Mouse (Mus musculus) right cerebral cortex, adult 18-20 months (tissue): ENCODE measurements around the gene Scn5a.

Experiments
- DNase-seq: peaks from one replicate; pipeline ENCODE4 v3.0.0; 2022; ENCODE audit warnings: mixed read lengths

The Scn5a gene

GRCm38 (mm10) chr9:119578636-119579438 is at the start of gene Scn5a:
Scn5a (minus strand) TSS chr9:119579016.
- DNase-seq = no peak

DNA sequence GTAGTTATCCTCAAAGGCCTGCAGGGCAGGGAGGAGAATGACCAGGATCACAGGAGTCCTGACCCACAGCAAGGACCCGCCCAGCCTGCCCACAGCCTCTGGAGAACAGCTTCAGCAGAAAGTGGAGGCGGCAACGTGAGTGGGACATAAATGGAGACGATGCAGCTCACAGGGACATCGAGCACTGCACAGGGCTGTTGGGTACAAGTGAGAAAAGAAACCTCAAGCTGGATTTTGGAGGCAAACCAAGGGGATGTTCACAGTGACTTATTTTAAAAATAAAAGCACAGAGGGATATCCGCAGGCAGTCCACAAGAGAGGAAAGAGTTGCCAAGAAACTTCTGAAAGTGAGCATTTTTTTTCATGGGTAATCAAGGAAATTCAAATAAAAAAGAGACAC is 48.4 kb upstream of the Scn5a start:
- peak; percentile 45 for DNase-seq

GRCm38 (mm10) chr9:119624151-119624550 is 45.3 kb upstream of the Scn5a start:
- no peak for DNase-seq

- peak; percentile 20 for DNase-seq
Observed at GRCm38 (mm10) chr9:119614798-119615197, 36.0 kb upstream of the Scn5a start.

DNA sequence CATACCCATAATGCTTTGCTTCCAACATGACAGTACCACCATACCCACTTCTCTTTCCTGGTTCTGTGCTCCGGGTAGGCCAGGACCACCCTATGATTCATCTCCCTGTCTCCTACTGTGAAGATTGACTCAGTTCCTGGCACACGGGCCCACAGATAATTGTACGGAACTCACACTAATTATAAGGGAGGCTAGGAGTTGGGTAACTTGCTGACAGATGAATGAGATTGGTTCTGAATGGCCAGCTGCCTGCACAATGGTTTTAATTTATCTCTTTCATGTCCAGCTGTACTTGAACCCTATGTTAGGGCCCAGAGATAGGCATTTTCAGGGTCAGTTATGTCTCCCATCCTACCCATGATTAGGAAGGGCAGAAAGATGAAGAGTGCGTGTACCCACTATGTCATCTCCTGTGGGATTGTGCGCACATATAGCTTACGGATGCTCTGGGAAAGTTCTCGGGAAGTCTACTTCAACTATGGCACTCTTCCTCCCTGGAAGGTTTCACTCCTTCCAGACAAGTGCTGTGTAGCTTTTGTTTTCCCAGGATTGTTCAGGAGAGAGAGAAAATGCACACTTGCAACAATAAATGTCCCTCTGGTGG is 31.8 kb upstream of the Scn5a start:
- no peak for DNase-seq

DNA sequence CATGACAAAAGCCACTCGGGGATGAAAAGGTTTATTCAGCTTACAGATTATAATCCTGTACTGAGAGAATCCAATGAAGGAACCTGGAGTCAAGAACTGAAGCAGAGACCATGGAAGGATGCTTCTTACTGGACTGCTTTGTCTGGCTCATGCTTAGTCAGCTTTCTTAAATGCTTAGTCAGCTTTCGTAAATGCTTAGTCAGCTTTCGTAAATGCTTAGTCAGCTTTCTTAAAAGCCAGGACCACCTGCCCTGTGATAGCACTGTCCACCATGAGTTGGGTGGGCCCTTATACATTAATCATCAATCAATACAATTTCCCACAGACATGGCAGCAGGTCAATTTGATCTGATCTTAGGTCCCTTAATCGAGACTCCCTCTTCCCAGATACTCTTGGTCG is 28.1 kb upstream of the Scn5a start:
- DNase-seq = no peak

DNA sequence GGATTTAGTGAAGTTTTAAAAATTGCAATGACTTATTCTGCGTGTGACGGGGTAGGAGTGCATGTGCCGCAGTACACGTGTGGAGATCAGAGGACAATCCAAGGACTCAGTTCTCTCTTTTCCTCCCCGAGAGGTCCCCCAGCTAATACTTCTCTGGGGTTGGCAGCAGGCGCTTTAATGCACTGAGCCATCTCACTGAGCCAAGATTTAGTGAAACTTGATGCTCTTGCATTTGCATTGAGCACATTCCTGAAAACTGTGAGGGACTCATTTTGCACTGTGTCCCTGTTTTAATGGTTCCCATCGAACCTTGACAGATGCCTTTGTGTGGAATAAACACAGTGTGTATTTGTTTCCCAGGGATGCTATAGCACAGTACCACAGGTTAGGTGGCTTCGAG is 25.8 kb upstream of the Scn5a start:
- no peak for DNase-seq

DNA sequence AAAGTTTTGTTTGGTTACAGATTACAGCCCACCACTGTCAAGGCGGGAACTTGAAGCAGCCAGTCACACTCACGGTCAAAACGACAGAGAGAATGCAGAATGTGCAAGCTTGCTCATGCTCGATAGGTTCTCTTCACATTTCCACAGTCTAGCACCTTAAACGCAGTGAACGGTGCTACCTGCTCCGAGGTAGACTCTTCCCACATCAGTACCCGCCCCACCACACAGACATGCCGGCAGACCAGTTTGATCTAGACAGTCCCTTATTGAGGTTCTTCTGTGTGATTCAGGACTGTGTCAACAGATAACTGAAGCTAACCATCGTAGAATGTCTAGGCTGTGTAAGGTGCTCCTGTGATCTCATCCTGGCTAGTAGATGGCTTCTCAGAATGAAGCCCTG is 19.7 kb upstream of the Scn5a start:
- DNase-seq = no peak

GRCm38 (mm10) chr9:119597332-119597731 is 18.5 kb upstream of the Scn5a start:
- no peak for DNase-seq

- DNase-seq = no peak
Observed at GRCm38 (mm10) chr9:119589592-119589991, 10.8 kb upstream of the Scn5a start.

DNA sequence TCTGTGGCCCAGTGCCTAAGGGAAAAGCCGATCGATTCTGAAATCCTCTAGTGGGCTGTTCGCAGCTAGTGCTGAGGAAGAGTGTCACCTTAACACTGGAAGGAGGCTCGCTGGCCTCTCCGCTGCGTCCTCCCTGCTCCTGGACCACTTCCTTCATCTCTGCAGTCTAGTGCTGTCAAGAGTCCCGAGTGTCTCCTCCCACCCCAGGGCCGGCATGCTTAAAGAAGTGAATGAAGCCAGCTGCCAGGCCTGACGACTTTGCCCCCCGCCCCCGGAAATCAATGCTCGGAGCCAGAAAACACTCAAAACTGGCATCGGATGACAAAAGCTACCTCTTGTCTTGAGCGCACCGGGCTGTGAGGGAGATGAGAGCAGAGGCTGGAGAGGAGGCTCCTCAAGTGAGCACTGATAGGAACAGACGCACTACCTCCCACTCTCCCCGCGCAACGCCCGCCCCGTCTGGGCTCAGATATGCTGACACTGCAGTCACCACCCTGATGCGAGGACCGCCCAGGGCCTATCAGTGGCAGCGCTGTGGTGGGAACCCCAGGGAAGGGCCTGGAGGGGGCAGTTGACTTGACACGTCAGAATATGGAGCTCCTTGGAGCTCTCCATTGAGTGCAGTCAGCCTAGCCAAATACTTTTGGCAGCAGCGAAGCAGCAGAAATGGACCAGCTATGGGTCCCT is 10.1 kb upstream of the Scn5a start:
- no peak for DNase-seq

- DNase-seq = peak; percentile 70
Observed at GRCm38 (mm10) chr9:119580668-119581067, 1.9 kb upstream of the Scn5a start.

- no peak for DNase-seq
Observed at GRCm38 (mm10) chr9:119580187-119580586, 1.4 kb upstream of the Scn5a start.

GRCm38 (mm10) chr9:119578311-119578635 is 543 bp downstream of the Scn5a start:
- no peak for DNase-seq

DNA sequence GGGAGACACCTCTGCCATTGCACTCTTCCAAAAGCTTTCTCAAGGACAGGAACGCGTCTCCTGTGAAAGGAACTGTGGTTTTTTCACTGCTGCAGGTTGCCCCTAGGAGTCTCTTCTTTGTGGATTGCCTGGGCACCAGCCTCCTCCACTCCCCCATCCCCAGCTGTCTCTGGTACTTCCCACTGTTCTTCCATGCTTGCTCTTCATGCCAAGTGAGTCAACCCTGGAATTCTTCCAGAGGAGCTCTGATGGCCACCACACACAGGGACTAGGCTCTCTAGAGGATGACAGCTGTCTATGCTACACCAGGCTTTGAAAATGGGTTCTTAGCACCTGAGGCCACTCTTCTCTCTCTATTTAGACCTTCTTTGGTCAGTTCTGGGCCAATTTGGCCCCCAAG is 1.8 kb downstream of the Scn5a start:
- peak; percentile 65 for DNase-seq

DNA sequence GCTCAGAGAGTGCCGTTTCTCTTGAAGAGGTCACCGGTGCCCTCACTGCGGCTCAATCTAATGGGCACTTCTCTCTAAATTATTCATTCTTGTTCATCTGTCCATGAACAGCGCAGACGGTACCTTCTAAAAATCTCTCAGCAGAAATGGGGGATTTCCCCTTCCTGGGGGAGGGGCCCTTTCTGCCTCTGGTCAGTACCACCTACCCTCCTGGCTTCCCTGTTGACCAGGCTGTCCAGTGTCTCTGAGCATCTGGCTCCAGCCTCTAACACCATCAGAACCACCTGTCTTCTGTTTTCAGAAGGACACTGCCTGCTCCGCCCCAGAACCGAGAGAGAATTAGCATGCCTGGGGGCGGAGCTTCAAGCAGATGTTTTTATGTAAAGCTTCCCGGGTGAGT is 3.1 kb downstream of the Scn5a start:
- no peak for DNase-seq

DNA sequence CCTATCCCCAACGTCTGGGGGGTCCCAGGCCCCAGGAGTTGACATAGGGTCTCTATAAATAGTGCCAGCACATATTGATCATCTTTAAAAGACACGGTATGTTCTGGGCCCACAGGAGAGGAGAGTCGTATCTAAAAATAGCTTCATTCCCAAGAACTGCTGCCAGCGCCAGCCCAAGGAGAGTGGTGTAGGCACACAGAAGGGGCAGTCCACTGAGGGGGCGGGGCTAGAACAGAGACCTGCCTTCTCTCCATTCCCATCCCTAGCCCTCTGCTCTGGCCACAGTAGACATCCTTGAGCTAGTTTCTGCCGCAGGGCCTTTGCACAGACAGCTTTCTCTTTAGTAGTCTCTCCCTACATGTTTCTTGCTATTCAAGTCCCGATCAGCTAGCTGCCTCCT is 4.5 kb downstream of the Scn5a start:
- DNase-seq = no peak

GRCm38 (mm10) chr9:119573009-119573408 is 5.8 kb downstream of the Scn5a start:
- DNase-seq = no peak

- DNase-seq = no peak
Observed at GRCm38 (mm10) chr9:119571411-119571888, 7.4 kb downstream of the Scn5a start.

GRCm38 (mm10) chr9:119570652-119571051 is 8.2 kb downstream of the Scn5a start:
- no peak for DNase-seq

GRCm38 (mm10) chr9:119568732-119569131 is 10.1 kb downstream of the Scn5a start:
- no peak for DNase-seq

DNA sequence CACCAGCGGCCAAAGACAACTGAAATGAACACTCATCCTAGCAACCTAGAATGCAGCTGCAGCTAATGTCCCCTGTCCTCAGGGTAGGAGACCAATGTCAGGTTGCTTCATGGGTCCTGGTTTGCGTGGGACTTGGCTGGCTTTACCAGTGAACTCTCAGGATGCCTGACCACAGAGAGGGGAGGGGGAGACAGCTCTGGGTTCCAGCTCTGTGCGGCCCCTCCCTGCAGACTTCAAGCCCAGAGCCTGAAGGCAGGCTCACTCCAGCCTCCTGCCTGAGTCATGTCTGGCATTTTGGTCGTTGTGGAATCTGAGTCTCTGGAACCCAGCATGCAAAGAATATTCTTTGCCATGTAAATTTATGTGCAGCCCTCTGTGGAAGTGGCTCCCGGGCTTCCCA is 11.0 kb downstream of the Scn5a start:
- no peak for DNase-seq

GRCm38 (mm10) chr9:119566214-119566613 is 12.6 kb downstream of the Scn5a start:
- no peak for DNase-seq

- DNase-seq = peak; percentile 41
Observed at GRCm38 (mm10) chr9:119564803-119565202, 14.0 kb downstream of the Scn5a start.
